ENCODE assay signal across 10 mouse cellular contexts in the genomic region with DNA sequence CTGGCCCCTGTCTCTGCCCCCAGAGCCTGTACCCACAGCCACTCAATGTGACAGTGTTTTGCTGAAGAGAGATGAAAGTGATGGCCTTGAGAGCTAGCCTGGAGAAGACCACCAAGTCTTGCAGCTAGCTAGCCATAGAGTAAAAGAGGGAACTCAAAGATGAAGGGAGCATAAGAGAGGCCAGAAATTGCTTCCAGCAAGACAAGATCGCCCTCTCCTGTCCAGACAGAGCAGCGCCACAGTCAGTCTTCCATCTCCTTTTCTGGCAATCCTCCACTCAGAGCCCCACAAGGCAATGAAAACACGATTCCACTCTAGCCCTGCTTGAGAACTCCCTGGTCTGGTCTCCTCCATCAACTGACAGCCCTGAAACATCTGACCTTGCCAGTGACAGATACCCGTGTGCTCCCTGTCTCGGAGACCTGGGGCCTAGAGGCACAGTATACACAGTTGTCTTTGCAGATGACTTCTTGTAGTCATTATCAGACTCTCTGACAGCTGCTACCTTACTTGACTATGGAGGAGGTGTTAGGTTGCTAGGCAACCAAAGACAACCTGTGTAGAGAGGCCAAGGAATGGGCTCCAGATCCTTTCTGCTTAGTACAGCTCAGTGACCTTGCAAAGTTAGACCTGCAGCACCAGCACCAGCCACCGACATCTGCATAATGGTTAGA. TPM values are rescaled to one million over a fixed set of nuclear protein-coding genes. Genes with fewer than 3 reads are reported as not detected.
DNase-seq lines count a peak whose midpoint lies in the region; ATAC-seq and TF ChIP-seq lines count a peak whose summit lies in the region.
"Had no signal": no experiment of that assay in that cellular context is flagged by ENCODE, and none has a peak within 500 bp of the region (broad histone marks: within the 10 kb centered on the region; RNA-seq: fewer than 3 reads in every experiment).

No protein-coding gene starts in this region.

- no peak overlapping the region for H3K9ac ChIP-seq in intestine, postnatal 0 days (ENCODE audit: low read depth, low read length)
- no peak overlapping the region for H3K9ac ChIP-seq in intestine, embryonic 15.5 days

- peak; percentile 80 for TF ChIP-seq CTCF in intestine, postnatal 0 days (IDR thresholded peaks at IDR 0.05; ENCODE audit: low read depth)

- no peak overlapping the region for H3K4me3 ChIP-seq in intestine, postnatal 0 days (ENCODE audit: low read depth, low read length)
- H3K4me3 ChIP-seq in intestine, embryonic 15.5 days (replicated peaks) = no peak overlapping the region

- 0 out of 2 replicates have a peak, but pooled peaks have one; percentile 33 for ATAC-seq in intestine, postnatal 0 days
- ATAC-seq in intestine, embryonic 15.5 days = no peak; the same call in 1 of the 2 replicates
- no peak for ATAC-seq in monocyte, adult 5-6 weeks (replicated peaks; ENCODE audit: insufficient number of reproducible peaks, low FRiP score, low TSS enrichment, poor library complexity, severe bottlenecking)

- H3K9me3 ChIP-seq in intestine, postnatal 0 days (ENCODE audit: control insufficient read depth) = no peaks in the 10 kb centered on the region
- no peaks in the 10 kb centered on the region for H3K9me3 ChIP-seq in intestine, embryonic 15.5 days

- no peaks in the 10 kb centered on the region for H3K27me3 ChIP-seq in intestine, postnatal 0 days (replicated peaks; ENCODE audit: control insufficient read depth, insufficient read depth, low read length)
- H3K27me3 ChIP-seq in intestine, embryonic 15.5 days (replicated peaks) = no peaks in the 10 kb centered on the region; the same call in 1 of the 2 replicates

- no peaks in the 10 kb centered on the region for H3K36me3 ChIP-seq in intestine, postnatal 0 days (ENCODE audit: control insufficient read depth, insufficient read depth)
- no peaks in the 10 kb centered on the region for H3K36me3 ChIP-seq in intestine, embryonic 15.5 days

- no peak overlapping the region for H3K4me2 ChIP-seq in intestine, postnatal 0 days (replicated peaks; ENCODE audit: low read depth)
- H3K4me2 ChIP-seq in intestine, embryonic 15.5 days (replicated peaks) = no peak overlapping the region

- DNase-seq in cerebellum, adult 18-20 months = peak; percentile 80 to 81
- DNase-seq in frontal cortex, postnatal 25 days (ENCODE audit: low spot score in 2 of 2) = peak; percentile 45 to 59
- peak; percentile 52 to 86 for DNase-seq in layer of hippocampus, adult 18-20 months (ENCODE audit: low spot score in 2 of 2)
- peak; percentile 14 for DNase-seq in lung, postnatal 36 days
- peak; percentile 64 for DNase-seq in right cerebral cortex, postnatal 4 days

- 35% methylated on average over 6 of the region's 6 CpGs for WGBS in intestine, postnatal 0 days
- WGBS in intestine, embryonic 15.5 days = 38% methylated on average over 6 of the region's 6 CpGs

- no peaks in the 10 kb centered on the region for H3K4me1 ChIP-seq in intestine, postnatal 0 days (replicated peaks; ENCODE audit: control insufficient read depth, insufficient read depth, low read length)
- H3K4me1 ChIP-seq in intestine, embryonic 15.5 days (replicated peaks) = no peaks in the 10 kb centered on the region

- H3K27ac ChIP-seq in intestine, postnatal 0 days (ENCODE audit: low read depth, low read length) = no peak overlapping the region
- H3K27ac ChIP-seq in intestine, embryonic 15.5 days = no peak overlapping the region

RNA-seq across cellular contexts. Expression of a gene that starts 5.5 kb away (rescaled TPM):
- not detected in 2 replicates for polyA plus RNA-seq in intestine, postnatal 0 days (2015; fragmentation: Nextera tagmentation; extraction: Ambion mirVana)
- not detected in 2 replicates for polyA plus RNA-seq in intestine, embryonic 15.5 days (2015; fragmentation: Nextera tagmentation; extraction: Ambion mirVana)
- not detected for total RNA-seq in layer of hippocampus, adult 18-20 months (2021)
- not detected in 3 replicates for total RNA-seq in monocyte, adult 5-6 weeks (2017)
- total RNA-seq: adrenal gland, postnatal 36 days had no signal
- polyA plus RNA-seq: liver, embryonic 16.5 days had no signal

RNA-seq across cellular contexts. Expression of a gene that starts 33.2 kb away (rescaled TPM):
- 121 and 284 TPM in 2 replicates for polyA plus RNA-seq in intestine, postnatal 0 days (2015; fragmentation: Nextera tagmentation; extraction: Ambion mirVana)
- polyA plus RNA-seq in intestine, embryonic 15.5 days (2015; fragmentation: Nextera tagmentation; extraction: Ambion mirVana) = 11.4 and 133 TPM in 2 replicates
- total RNA-seq in layer of hippocampus, adult 18-20 months (2021) = not detected
- 3.7 to 7.2 TPM in 2 of 3 replicates, not detected in the other for total RNA-seq in monocyte, adult 5-6 weeks (2017)

RNA-seq across cellular contexts. Expression of a gene that starts 42.1 kb away (rescaled TPM):
- polyA plus RNA-seq in intestine, postnatal 0 days (2015; fragmentation: Nextera tagmentation; extraction: Ambion mirVana) = 0.83 and 1.1 TPM in 2 replicates
- polyA plus RNA-seq in intestine, embryonic 15.5 days (2015; fragmentation: Nextera tagmentation; extraction: Ambion mirVana) = 0.13 TPM in 1 of 2 replicates, not detected in the other
- not detected for total RNA-seq in layer of hippocampus, adult 18-20 months (2021)
- not detected in 3 replicates for total RNA-seq in monocyte, adult 5-6 weeks (2017)
- total RNA-seq: adrenal gland, postnatal 36 days had no signal
- polyA plus RNA-seq: liver, embryonic 16.5 days had no signal

RNA-seq across cellular contexts. Expression of a gene that starts 51.1 kb away (rescaled TPM):
- 0.09 TPM in 1 of 2 replicates, not detected in the other for polyA plus RNA-seq in intestine, postnatal 0 days (2015; fragmentation: Nextera tagmentation; extraction: Ambion mirVana)
- polyA plus RNA-seq in intestine, embryonic 15.5 days (2015; fragmentation: Nextera tagmentation; extraction: Ambion mirVana) = not detected in 2 replicates
- total RNA-seq in layer of hippocampus, adult 18-20 months (2021) = under 1 TPM in 1 of 2 experiments, not detected in 1; 0.20 TPM
- total RNA-seq in monocyte, adult 5-6 weeks (2017) = 0.21 TPM in 1 of 3 replicates, not detected in the others

Comparison
In these comparisons a context has a peak if more than half of its experiments do, and no peak if none do; other contexts are left out.
1. DNase-seq: peak in every context shown above with its lines; median percentile 80 in cerebellum, adult 18-20 months; 69 in layer of hippocampus, adult 18-20 months; 64 in right cerebral cortex, postnatal 4 days; 52 in frontal cortex, postnatal 25 days; 14 in lung, postnatal 36 days.